Mouse (Mus musculus) embryonic facial prominence, embryonic 13.5 days (tissue): ENCODE data around the gene Sptlc3. TPM values are rescaled to one million over a fixed set of nuclear protein-coding genes. Genes with fewer than 3 reads are reported as not detected.

Experiments
- ATAC-seq: fragments of 200-750 bp; cut with Nextera tagmentation; 2 replicates; pipeline ENCODE4 v1.8.0; 2017; ENCODE audit warnings: low read depth; ENCODE audit not compliant: insufficient number of reproducible peaks, insufficient read depth, low FRiP score, low TSS enrichment
- H3K27ac ChIP-seq: fragments of 300-500 bp; sonication (generic); 2 replicates; pipeline ENCODE4 v1.5.1; 2015; ENCODE audit warnings: moderate library complexity, mild to moderate bottlenecking, inconsistent platforms
- H3K27me3 ChIP-seq: fragments of 300-500 bp; sonication (generic); 2 replicates; pipeline ENCODE4 v1.6.1; 2015; ENCODE audit warnings: mild to moderate bottlenecking, inconsistent platforms
- H3K36me3 ChIP-seq: fragments of 300-500 bp; sonication (generic); 2 replicates; pipeline ENCODE4 v1.6.1; 2015; ENCODE audit warnings: mild to moderate bottlenecking, inconsistent platforms
- H3K4me1 ChIP-seq: fragments of 300-500 bp; sonication (generic); 2 replicates; pipeline ENCODE4 v1.6.1; 2015; ENCODE audit warnings: inconsistent platforms
- H3K4me2 ChIP-seq: fragments of 300-500 bp; sonication (generic); 2 replicates; pipeline ENCODE4 v1.6.1; 2015; ENCODE audit warnings: moderate library complexity, mild to moderate bottlenecking, inconsistent platforms
- H3K4me3 ChIP-seq: fragments of 300-500 bp; sonication (generic); 2 replicates; pipeline ENCODE4 v1.5.1; 2015; ENCODE audit warnings: mild to moderate bottlenecking, inconsistent platforms
- H3K9ac ChIP-seq: fragments of 300-500 bp; sonication (generic); 2 replicates; pipeline ENCODE4 v1.6.1; 2015; ENCODE audit warnings: mild to moderate bottlenecking, inconsistent platforms
- H3K9me3 ChIP-seq: fragments of 300-500 bp; sonication (generic); 2 replicates; pipeline ENCODE4 v1.6.1; 2016; ENCODE audit warnings: inconsistent platforms
- WGBS: fragments of 180-500 bp; shearing (Covaris S2); methylation state at CpG from one replicate; pipeline ENCODE4 v1.1.7; 2015; ENCODE audit warnings: mixed read lengths; 5-methylcytosine and 5-hydroxymethylcytosine counted together
- polyA plus RNA-seq: library from polyadenylated mRNA; unstranded; fragments of >200 nt; fragmentation: Nextera tagmentation; extraction: Ambion mirVana; gene quantifications from 2 replicates; pipeline ENCODE4 v1.2.1, GENCODE M21; 2015

Sptlc3 gene
- 3.2 and 3.5 TPM in 2 replicates for polyA plus RNA-seq

DNA sequence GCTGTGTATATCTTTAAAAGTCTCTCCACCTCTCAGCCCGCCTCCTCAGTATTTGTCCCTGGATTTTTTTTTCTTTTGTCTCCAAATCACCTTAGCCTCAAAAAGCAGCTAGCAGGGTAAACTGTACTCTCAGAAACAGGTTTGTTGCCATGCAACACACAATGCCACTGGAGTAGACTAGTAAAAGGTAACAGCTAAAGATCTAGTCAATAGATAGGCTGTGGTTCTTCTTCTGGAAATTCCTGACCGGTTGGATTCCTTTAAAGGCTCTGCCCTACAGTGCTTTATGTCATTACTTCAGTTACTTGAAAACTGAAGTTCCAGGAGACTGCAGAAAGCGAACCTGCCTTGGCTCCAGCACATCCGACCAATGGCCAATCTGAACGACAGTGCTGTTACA, at the start of gene Sptlc3:
Gene Sptlc3 (plus strand): TSS at position 78 of the 400 bp plus-strand sequence.
- H3K4me1 ChIP-seq, result no peaks in the 10 kb centered on the region
- no peaks in the 10 kb centered on the region for H3K36me3 ChIP-seq
- no peaks in the 10 kb centered on the region for H3K27me3 ChIP-seq
- no peak within 1 kb of the TSS for H3K9ac ChIP-seq
- no peaks in the 10 kb centered on the region for H3K9me3 ChIP-seq
- WGBS, result 47% methylated on average over 5 of the region's 5 CpGs
- no peak within 1 kb of the TSS; the same call in 1 of the 2 replicates for H3K27ac ChIP-seq
- H3K4me2 ChIP-seq, result peak within 1 kb of the TSS; percentile 27
- ATAC-seq, result peak; percentile 52; the same call in 1 of the 2 replicates
- H3K4me3 ChIP-seq, result peak within 1 kb of the TSS; percentile 13; the same call in 1 of the 2 replicates

DNA sequence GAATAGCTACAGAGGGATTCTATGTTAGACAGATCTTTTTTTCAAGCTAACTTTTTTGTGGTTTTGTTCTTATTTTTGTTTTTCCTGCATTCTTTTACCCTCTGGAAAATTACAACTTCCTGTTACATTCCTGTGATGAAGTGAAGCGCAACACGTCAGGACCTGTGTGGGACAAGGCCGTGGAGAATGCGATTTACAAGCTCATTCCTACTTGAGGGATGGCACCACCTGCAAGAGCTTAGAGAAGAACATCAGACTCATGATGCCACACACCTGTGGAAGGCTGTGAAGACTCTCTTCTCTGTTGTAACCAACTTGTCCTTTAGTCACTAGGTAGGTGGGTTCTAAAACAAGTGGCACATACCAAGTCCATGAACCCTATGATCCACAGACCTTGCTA, 26.0 kb upstream of the Sptlc3 start:
- Histone ChIP-seq H3K27me3 (no peaks in the 10 kb centered on the region), H3K27ac (no peak overlapping the region), H3K4me2 (no peak overlapping the region), H3K4me1 (no peaks in the 10 kb centered on the region), H3K36me3 (no peaks in the 10 kb centered on the region), H3K4me3 (no peak overlapping the region), H3K9ac (no peak overlapping the region), H3K9me3 (no peaks in the 10 kb centered on the region)
- ATAC-seq, result peak; percentile 69; the same call in 1 of the 2 replicates
- WGBS, result 44% methylated on average over 4 of the region's 4 CpGs

DNA sequence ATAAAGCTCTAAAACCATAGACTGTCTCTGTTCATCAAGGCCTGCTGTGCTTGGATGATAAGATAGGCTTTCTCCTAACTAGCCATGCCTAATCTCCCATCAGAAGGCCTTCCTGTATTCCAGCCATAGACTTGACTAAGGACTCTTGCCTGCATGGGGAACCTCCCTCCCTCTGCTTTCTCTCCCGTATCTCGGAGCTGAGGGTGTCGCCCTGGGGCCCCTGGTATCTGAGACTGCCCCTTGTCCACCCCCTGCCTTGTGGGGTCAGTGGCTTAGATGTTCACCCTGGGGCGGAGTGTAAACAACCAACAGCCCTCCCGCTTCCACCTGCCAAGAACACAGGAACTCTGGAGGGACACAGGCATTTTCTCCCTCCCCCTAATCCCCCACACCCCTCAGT, 5.0 kb upstream of the Sptlc3 start:
- no peaks in the 10 kb centered on the region for H3K27me3 ChIP-seq
- H3K27ac ChIP-seq, result no peak overlapping the region
- H3K9me3 ChIP-seq, result no peaks in the 10 kb centered on the region
- no peak overlapping the region for H3K9ac ChIP-seq
- WGBS, result 44% methylated on average over 5 of the region's 5 CpGs
- no peak for ATAC-seq
- no peak overlapping the region for H3K4me3 ChIP-seq
- H3K4me2 ChIP-seq, result no peak overlapping the region
- H3K36me3 ChIP-seq, result no peaks in the 10 kb centered on the region
- no peaks in the 10 kb centered on the region for H3K4me1 ChIP-seq

DNA sequence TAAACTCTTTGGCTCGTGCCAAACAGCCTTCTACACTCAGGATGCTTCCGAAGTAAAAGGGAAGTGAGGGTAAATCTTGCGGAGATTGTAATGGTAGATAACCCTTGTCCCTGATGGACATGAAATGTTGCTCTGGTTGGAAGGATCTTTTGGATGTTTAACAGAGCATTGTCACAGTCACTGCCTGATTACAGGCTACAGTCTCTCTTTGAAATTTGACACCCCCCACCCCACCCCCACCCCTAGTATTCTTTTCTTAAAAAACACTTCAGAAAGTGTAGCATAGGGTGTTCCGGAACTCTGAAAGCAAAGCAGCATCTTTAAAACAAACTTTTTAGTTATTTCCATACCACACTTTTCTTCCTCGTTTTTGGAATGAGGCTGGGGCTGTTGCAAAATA, 916 bp downstream of the Sptlc3 start:
- Histone ChIP-seq H3K4me3 (peak overlapping the region; percentile 13; the same call in 1 of the 2 replicates), H3K9me3 (no peaks in the 10 kb centered on the region), H3K27me3 (no peaks in the 10 kb centered on the region), H3K36me3 (no peaks in the 10 kb centered on the region), H3K4me1 (no peaks in the 10 kb centered on the region), H3K9ac (no peak overlapping the region), H3K27ac (no peak overlapping the region), H3K4me2 (peak overlapping the region; percentile 27)
- no peak for ATAC-seq
- 28% methylated on average over 5 of the region's 5 CpGs for WGBS

DNA sequence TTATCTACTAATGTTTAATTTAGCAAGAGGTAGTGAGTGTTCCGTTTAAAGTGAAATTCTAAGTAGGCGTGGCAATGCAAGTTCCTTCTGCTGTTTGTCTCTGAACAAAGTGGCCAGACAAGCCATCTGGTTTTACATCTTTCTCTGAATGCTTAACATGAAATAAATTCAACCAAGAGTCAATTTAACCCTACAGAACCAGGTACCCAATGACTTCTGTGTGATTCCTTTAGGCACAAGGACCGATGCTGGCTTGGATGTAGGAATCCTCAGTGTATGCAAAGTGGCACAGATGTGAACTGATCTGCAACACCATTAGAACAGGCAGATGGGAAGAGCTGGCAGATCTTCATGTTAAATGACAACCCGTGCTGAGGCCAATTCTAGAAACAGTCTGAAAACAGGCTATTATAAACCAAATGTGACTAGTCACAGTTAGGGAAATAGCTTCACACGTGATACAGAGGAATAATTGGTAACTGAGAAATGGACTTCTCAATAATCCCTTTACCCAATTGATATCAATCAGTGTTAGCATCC, 68.3 kb downstream of the Sptlc3 start:
- Histone ChIP-seq H3K9ac (no peak overlapping the region), H3K4me1 (no peaks in the 10 kb centered on the region), H3K4me3 (no peak overlapping the region), H3K4me2 (no peak overlapping the region), H3K27me3 (no peaks in the 10 kb centered on the region), H3K36me3 (no peaks in the 10 kb centered on the region), H3K27ac (no peak overlapping the region), H3K9me3 (no peaks in the 10 kb centered on the region)
- no peak for ATAC-seq
- WGBS, result 74% methylated on average over 5 of the region's 5 CpGs

DNA sequence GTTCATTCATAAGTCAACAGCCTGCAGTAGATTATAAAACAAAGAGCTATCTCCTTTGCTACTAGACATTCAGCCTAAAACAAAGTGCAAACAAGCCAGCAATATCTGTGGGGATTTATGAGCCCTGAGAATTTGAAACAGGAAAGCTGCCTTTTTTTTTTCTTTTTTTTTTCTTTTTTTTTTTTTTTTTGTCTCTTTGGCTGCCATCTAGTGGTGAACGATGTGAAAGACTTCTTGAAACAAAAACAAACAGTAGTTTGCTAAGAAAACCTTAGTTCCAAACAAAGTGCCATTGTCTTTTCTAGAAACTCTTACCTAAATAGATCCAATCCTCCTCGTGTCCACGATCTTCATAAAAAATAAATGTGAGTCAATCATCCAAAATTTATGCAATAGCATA, 85.6 kb downstream of the Sptlc3 start:
- H3K27me3 ChIP-seq, result no peaks in the 10 kb centered on the region
- no peaks in the 10 kb centered on the region for H3K4me1 ChIP-seq
- no peak overlapping the region for H3K4me3 ChIP-seq
- no peak for ATAC-seq
- H3K4me2 ChIP-seq, result no peak overlapping the region
- H3K36me3 ChIP-seq, result no peaks in the 10 kb centered on the region
- no peak overlapping the region for H3K9ac ChIP-seq
- 7% methylated on average over 3 of the region's 3 CpGs for WGBS
- no peaks in the 10 kb centered on the region for H3K9me3 ChIP-seq
- no peak overlapping the region for H3K27ac ChIP-seq

DNA sequence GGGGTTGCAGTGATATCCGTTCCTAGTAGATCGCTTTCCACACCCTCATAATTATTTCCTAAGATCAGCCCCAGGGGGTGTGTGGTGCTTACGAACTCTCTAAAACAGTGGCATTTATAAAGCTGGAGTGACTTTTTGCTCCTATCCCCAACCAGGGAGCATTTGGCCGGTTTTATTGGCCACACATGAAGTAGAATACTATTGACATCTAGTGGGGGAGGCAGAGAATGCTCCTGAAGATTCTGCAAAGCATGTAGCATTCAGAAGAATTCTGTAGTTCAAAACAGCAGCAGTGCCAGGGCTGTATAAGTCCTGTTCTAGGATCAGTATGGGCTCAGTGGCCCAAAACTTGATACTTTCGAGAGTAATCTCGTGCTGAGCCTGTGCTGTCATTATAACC, 89.1 kb downstream of the Sptlc3 start:
- H3K4me3 ChIP-seq, result no peak overlapping the region
- 46% methylated on average over 6 of the region's 6 CpGs for WGBS
- H3K4me2 ChIP-seq, result no peak overlapping the region
- no peak overlapping the region for H3K27ac ChIP-seq
- no peaks in the 10 kb centered on the region for H3K9me3 ChIP-seq
- no peak for ATAC-seq
- H3K36me3 ChIP-seq, result no peaks in the 10 kb centered on the region
- H3K4me1 ChIP-seq, result no peaks in the 10 kb centered on the region
- H3K9ac ChIP-seq, result no peak overlapping the region
- no peaks in the 10 kb centered on the region for H3K27me3 ChIP-seq

DNA sequence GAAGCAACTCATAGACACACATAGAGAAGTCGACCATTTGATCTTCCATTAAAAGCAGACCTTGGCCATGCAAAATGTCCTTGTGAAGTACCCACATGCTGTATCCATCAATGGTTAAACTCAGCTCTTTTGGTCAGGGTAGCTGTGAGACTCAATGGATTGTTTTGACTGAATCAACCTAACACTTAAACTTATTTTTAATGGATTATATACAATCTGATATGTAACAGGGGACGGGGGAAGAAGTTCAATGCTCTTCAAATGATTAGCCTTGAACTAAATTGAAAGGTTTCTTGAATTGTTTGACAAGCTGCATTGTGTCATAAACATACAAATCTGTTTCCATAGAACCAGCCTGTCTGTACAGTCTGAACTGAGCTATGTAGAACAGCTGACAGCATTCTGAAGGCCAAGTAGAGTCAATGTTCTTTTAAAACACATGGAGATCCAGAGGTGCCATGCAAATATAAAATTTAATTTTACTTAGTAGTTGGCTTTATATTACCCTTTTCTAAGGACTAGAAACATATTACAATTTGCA, 94.0 kb downstream of the Sptlc3 start:
- 76% methylated on average over 2 of the region's 2 CpGs for WGBS
- Histone ChIP-seq H3K9me3 (no peaks in the 10 kb centered on the region), H3K36me3 (no peaks in the 10 kb centered on the region), H3K4me1 (no peaks in the 10 kb centered on the region), H3K27ac (no peak overlapping the region), H3K4me2 (no peak overlapping the region), H3K4me3 (no peak overlapping the region), H3K9ac (no peak overlapping the region), H3K27me3 (no peaks in the 10 kb centered on the region)
- ATAC-seq, result no peak

DNA sequence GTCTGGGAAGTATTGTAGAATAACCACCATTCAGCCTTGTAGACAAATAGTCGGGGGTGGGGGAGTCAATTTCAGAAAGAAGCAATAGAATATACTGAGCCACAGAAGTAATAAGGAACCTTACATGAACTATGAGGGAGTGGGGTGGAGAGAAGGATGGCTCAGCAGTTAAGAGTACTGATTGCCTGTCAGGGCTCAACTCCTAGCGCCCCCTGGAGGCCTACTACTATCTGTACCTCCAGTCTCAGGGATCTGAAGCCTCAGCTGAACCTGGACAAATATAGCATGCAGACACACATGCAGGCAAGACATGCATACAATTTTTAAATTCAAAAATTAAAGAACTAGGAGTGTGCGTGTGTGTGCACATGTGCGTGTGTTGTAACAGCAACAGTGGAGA, 96.2 kb downstream of the Sptlc3 start:
- Histone ChIP-seq H3K9ac (no peak overlapping the region), H3K27ac (no peak overlapping the region), H3K9me3 (no peaks in the 10 kb centered on the region), H3K4me3 (no peak overlapping the region), H3K36me3 (no peaks in the 10 kb centered on the region), H3K27me3 (no peaks in the 10 kb centered on the region), H3K4me1 (no peaks in the 10 kb centered on the region), H3K4me2 (no peak overlapping the region)
- no peak for ATAC-seq
- 46% methylated on average over 4 of the region's 4 CpGs for WGBS

DNA sequence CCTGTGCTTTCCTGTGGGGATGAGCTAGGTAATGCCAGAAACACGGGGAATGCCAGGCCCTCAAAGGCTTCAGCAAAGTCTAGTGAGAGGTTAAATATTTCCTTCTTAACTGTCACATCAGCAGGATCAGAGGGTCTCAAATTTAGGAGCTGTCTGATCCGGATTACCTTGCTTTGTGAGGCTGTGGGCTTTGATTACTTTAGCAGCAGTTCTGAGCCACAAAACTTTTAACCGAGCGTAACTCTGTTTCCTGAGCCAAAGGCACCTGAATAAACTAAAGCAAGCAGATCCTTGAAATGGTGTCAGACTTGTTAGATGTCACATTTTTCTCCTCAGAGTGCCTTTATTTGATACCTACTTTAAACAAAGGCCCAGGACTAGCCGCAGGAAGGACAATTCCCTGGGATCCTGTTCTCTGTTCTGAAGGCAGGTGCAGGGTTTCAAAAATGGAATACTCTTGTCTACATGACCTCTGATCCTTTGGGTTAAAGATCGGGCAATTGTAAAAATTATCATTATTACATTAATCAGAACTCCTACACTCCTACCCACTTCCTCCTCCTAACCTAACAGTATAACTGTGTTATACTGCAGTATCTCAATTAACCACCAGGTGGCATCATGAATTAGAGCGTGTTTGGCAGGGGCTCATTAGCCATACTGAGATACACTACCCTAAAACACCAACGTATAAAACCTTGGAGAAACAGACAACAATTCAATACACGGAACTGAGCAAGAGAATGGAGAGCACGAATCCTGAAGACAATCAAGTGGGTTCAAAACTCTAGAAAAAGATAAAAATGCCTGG, 97.4 kb downstream of the Sptlc3 start:
- no peaks in the 10 kb centered on the region for H3K27me3 ChIP-seq
- H3K27ac ChIP-seq, result no peak overlapping the region
- H3K36me3 ChIP-seq, result no peaks in the 10 kb centered on the region
- 37% methylated on average over 10 of the region's 10 CpGs for WGBS
- H3K4me2 ChIP-seq, result no peak overlapping the region
- ATAC-seq, result 0 out of 2 replicates have a peak, but pooled peaks have one; percentile 37
- no peak overlapping the region for H3K4me3 ChIP-seq
- no peak overlapping the region for H3K9ac ChIP-seq
- no peaks in the 10 kb centered on the region for H3K4me1 ChIP-seq
- H3K9me3 ChIP-seq, result no peaks in the 10 kb centered on the region

DNA sequence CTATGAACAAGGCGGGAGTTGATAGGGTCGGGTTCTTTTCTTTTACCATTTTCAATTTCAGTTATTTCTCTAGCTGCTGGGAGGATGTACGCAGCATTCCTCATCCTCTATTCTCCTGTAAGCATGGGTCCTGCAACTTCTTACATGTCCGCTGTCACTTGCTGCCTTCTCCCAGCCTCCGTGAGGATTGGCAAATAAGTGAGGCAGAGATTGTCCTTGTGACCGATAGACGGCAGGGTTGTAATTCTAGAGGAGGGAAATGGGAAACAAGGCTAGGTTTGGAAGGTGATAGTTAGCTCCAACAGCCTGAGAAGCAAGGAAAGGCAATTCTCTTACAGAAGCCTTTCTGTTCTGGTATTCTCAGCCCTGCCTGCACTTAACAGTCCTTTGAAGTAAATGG, 98.4 kb downstream of the Sptlc3 start:
- no peak for ATAC-seq
- H3K27ac ChIP-seq, result no peak overlapping the region
- H3K9ac ChIP-seq, result no peak overlapping the region
- no peak overlapping the region for H3K4me3 ChIP-seq
- H3K9me3 ChIP-seq, result no peaks in the 10 kb centered on the region
- no peaks in the 10 kb centered on the region for H3K36me3 ChIP-seq
- no peaks in the 10 kb centered on the region for H3K27me3 ChIP-seq
- no peak overlapping the region for H3K4me2 ChIP-seq
- H3K4me1 ChIP-seq, result no peaks in the 10 kb centered on the region
- WGBS, result 73% methylated on average over 7 of the region's 7 CpGs

DNA sequence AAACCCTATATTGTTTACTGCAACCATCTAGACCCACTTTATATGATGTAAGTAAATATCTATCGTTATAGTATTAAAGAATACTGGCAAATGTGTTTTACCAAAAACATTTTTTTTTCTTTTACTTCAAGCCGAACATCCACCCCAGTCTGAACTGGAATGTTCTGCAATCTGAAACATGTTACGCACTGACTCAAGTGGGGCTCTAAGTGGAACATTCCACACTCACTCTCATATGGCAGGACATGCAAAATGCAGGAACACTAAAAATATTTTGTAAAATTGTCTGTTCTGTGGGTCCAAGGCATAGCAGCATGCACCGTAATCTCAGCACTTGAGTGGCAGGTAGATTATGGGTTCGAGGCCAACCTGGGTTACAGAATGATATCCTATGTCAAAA, 103.5 kb downstream of the Sptlc3 start:
- ATAC-seq, result no peak
- no peaks in the 10 kb centered on the region for H3K4me1 ChIP-seq
- H3K4me3 ChIP-seq, result no peak overlapping the region
- no peaks in the 10 kb centered on the region for H3K9me3 ChIP-seq
- no peaks in the 10 kb centered on the region for H3K27me3 ChIP-seq
- no peak overlapping the region for H3K9ac ChIP-seq
- H3K27ac ChIP-seq, result no peak overlapping the region
- H3K36me3 ChIP-seq, result no peaks in the 10 kb centered on the region
- H3K4me2 ChIP-seq, result no peak overlapping the region
- WGBS, result 86% methylated on average over 5 of the region's 5 CpGs
